Mouse (Mus musculus): ENCODE results near the gene Dexi.

DNA sequence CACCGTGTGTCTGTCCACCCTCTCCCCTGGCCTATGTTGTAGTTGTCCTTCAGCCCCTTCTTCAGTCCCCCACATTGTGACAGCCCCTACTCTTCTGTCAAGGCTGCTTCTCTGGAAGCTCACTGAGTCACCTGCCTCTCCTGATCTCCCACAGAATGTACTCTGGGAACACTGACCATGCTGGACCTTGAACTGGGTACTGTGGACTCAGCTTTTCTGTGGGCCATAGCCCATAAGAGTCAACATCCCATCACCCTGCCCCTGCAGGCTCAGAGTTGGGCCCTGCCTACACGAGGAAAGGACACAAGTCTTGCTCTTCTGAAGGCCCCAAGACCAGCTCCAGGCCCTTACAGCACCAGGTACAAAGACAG, 17.3 kb downstream of the Dexi start:
- TF ChIP-seq CTCF (IDR thresholded peaks at IDR 0.05; ENCODE audit: low read depth, low read length) (no peak), POLR2A (IDR thresholded peaks at IDR 0.05; ENCODE audit: extremely low read depth, insufficient read depth, low read length) (no peak)
